Mouse (Mus musculus) heart, adult 2 months (tissue): ENCODE measurements at regions not wholly inside any gene's neighbourhood (a gene's known extent, or its start where the extent isn't known, plus 50 kb on each side); places are given as distances from the start of the nearest gene placed in this dataset.

Source experiments
- DNase-seq, 2 experiments: peaks; one replicate each; pipeline ENCODE4 v3.0.0; 2021
- H3K27ac ChIP-seq: fragments of 200-600 bp; 2 replicates; pipeline ENCODE4 v1.8.1; 2022
- H3K27me3 ChIP-seq: fragments of 200-500 bp; 2 replicates; pipeline ENCODE4 v1.6.1; 2012; ENCODE audit warnings: mild to moderate bottlenecking, low read length, inconsistent platforms, mixed read lengths; ENCODE audit not compliant: control insufficient read depth, insufficient read depth
- H3K36me3 ChIP-seq: fragments of 200-500 bp; 2 replicates; pipeline ENCODE4 v1.6.1; 2012; ENCODE audit warnings: low read length, inconsistent platforms; ENCODE audit not compliant: control insufficient read depth, insufficient read depth
- H3K4me1 ChIP-seq: fragments of 200-500 bp; 2 replicates; pipeline ENCODE4 v1.6.1; 2011; ENCODE audit warnings: low read length; ENCODE audit not compliant: control insufficient read depth, insufficient read depth
- H3K4me3 ChIP-seq: fragments of 200-600 bp; 2 replicates; pipeline ENCODE4 v1.8.1; 2022
- H3K79me2 ChIP-seq: fragments of 200-500 bp; replicated peaks from 2 replicates; pipeline ENCODE4 v1.6.1; 2012; ENCODE audit warnings: mild to moderate bottlenecking, inconsistent platforms, low read length, moderate library complexity, mixed read lengths; ENCODE audit not compliant: control insufficient read depth, insufficient read depth
- H3K9ac ChIP-seq: fragments of 200-500 bp; 2 replicates; pipeline ENCODE4 v1.6.1; 2012; ENCODE audit warnings: low read depth, mild to moderate bottlenecking, control low read depth, inconsistent platforms, low read length, mixed read lengths
- CTCF ChIP-seq: fragments of 200-600 bp; IDR thresholded peaks from 2 replicates; pipeline ENCODE4 v1.8.1; 2022; ENCODE audit warnings: antibody characterized with exemption, mild to moderate bottlenecking, moderate library complexity
- EP300 ChIP-seq: fragments of 200-500 bp; IDR thresholded peaks from 2 replicates; pipeline ENCODE4 v1.6.1; 2011; ENCODE audit warnings: low read depth, low read length, control low read depth; ENCODE audit not compliant: insufficient read depth
- POLR2A ChIP-seq: fragments of 200-500 bp; IDR thresholded peaks from 2 replicates; pipeline ENCODE4 v1.6.1; 2011; ENCODE audit warnings: mild to moderate bottlenecking, low read depth, low read length, control low read depth; ENCODE audit not compliant: insufficient read depth
- WGBS: fragments of 180-500 bp; shearing (Covaris S2); methylation state at CpG from one replicate; pipeline ENCODE4 v1.1.7; 2018; 5-methylcytosine and 5-hydroxymethylcytosine counted together
- intact Hi-C: fragments of 180-260 bp; cut with DNase I; formaldehyde crosslinking; loops from one replicate; pipeline ENCODE4 v1.15.1; 2025

DNA sequence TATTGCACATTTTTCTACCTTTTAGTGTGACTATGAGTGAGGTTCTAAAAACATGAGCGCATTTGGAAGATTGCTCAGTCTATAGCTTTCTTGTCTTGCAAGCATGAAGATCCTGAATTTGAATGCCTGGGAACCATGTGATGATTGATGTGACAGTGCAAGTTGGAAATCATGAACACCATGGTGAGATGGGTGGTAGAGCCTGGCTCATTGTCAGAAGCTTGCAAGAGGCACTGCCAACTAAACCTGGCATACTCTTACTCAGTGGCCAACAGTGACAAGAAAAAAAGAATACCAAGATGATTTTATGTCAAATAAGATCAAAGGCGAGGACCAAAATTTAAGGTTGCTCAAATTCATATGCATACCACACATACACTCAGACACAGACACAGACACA lies 188.1 kb upstream of the Tmprss15 start:
- no peaks in the 10 kb centered on the region for H3K36me3 ChIP-seq
- H3K79me2 ChIP-seq, result no peaks in the 10 kb centered on the region
- no peaks in the 10 kb centered on the region for H3K4me1 ChIP-seq
- WGBS, result 82% methylated on average over 2 of the region's 2 CpGs
- TF ChIP-seq POLR2A, result no peak
- TF ChIP-seq CTCF, result no peak
- TF ChIP-seq EP300, result no peak
- H3K27ac ChIP-seq, result no peak overlapping the region
- H3K27me3 ChIP-seq, result no peaks in the 10 kb centered on the region
- intact Hi-C loops, result no loop called here
- no peak overlapping the region for H3K9ac ChIP-seq
- no peak overlapping the region for H3K4me3 ChIP-seq
- DNase-seq, result no peak

DNA sequence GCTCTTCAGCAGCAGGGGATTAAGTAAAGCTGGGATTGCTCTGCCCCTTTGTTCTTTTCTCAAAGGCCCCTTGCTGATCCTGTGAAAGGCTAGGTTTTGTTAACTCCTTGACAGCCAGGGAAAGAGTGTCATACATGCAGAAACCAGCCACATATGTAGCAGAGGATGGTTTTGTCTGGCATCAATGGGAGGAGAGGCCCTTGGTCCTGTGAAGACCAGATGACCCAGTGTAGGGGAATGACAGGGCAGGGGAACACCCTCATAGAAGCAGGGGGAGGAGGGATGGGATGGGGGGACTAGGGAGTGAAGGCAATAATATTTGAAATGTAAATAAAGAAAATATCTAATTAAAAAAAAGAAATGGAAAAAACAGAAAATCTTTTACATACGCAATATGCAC lies 165.6 kb upstream of the Tmprss15 start:
- H3K9ac ChIP-seq, result no peak overlapping the region
- no peak overlapping the region for H3K27ac ChIP-seq
- no peak for DNase-seq
- 97% methylated on average over 1 of the region's 1 CpGs for WGBS
- H3K4me1 ChIP-seq, result no peaks in the 10 kb centered on the region
- TF ChIP-seq EP300, result no peak
- no peak for TF ChIP-seq CTCF
- no peak for TF ChIP-seq POLR2A
- H3K4me3 ChIP-seq, result no peak overlapping the region
- H3K27me3 ChIP-seq, result no peaks in the 10 kb centered on the region
- intact Hi-C loops, result no loop called here
- no peaks in the 10 kb centered on the region for H3K36me3 ChIP-seq
- no peaks in the 10 kb centered on the region for H3K79me2 ChIP-seq

GRCm38 (mm10) chr16:79256084-79256483 lies 165.2 kb upstream of the Tmprss15 start:
- 28% methylated on average over 2 of the region's 2 CpGs for WGBS

DNA sequence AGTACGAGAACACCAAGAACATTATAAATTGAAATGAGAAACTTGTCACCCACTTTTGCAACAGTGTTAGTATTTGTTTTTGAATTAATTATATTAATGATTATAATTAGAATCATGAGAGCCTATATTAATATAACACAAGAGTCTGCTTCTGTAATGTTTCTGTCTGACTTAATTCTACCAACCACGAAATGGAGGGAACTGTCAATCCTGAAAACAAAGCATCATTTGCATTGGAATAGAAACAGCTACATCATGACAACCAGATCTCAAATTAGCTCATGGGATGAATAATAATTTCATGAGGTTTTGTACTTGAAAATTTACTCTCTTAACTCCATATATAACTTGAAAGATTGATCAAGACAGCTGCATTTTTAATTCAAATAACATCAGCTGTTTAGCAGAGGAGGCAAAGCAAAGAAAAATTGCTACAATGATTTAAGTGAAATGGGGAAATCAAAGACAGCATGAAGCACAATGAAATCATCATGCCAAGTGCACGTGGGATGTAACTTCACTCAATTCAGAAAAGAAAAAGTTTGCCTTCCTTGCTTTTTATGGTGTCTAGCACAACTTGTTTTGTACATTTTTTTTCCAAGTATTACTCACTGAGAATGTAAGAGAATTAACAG lies 150.1 kb upstream of the Tmprss15 start:
- no peak for DNase-seq
- H3K79me2 ChIP-seq, result no peaks in the 10 kb centered on the region
- WGBS, result 61% methylated on average over 3 of the region's 3 CpGs
- H3K9ac ChIP-seq, result no peak overlapping the region
- no peaks in the 10 kb centered on the region for H3K4me1 ChIP-seq
- intact Hi-C loops, result no loop called here
- H3K36me3 ChIP-seq, result no peaks in the 10 kb centered on the region
- H3K4me3 ChIP-seq, result no peak overlapping the region
- no peaks in the 10 kb centered on the region for H3K27me3 ChIP-seq
- no peak overlapping the region for H3K27ac ChIP-seq
- TF ChIP-seq EP300 (no peak), CTCF (no peak), POLR2A (no peak)

More at GRCm38 (mm10) chr16:79256084-79256483, 165.2 kb upstream of the Tmprss15 start:
- intact Hi-C loops, result no loop called here
- no peak for DNase-seq
- Histone ChIP-seq H3K9ac (no peak overlapping the region), H3K4me1 (no peaks in the 10 kb centered on the region), H3K27me3 (no peaks in the 10 kb centered on the region), H3K27ac (no peak overlapping the region), H3K36me3 (no peaks in the 10 kb centered on the region), H3K79me2 (no peaks in the 10 kb centered on the region), H3K4me3 (no peak overlapping the region)
- TF ChIP-seq EP300 (no peak), POLR2A (no peak), CTCF (no peak)

DNA sequence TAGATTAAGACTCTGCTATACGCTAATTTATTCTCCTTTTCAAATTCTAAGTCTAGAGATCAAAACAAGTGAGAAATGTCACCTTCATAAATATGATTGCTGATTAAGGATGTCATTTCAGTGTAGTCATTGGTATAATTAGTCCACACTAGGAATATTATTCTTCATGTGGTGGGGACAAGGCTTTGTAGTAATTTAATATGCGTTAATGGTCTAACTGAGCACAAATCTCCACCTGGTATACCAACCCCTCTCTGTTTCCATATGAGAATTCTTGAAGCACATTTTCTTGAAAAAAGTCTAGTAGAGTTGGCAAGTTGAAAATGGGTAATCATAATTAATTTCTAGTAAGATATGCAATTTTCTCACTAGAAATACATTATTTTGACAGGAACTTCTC lies 149.3 kb upstream of the Tmprss15 start:
- Histone ChIP-seq H3K4me3 (no peak overlapping the region), H3K27ac (no peak overlapping the region), H3K4me1 (no peaks in the 10 kb centered on the region), H3K9ac (no peak overlapping the region), H3K79me2 (no peaks in the 10 kb centered on the region), H3K36me3 (no peaks in the 10 kb centered on the region), H3K27me3 (no peaks in the 10 kb centered on the region)
- WGBS, result 79% methylated on average over 2 of the region's 2 CpGs
- intact Hi-C loops, result no loop called here
- TF ChIP-seq POLR2A (no peak), CTCF (no peak), EP300 (no peak)
- no peak for DNase-seq

GRCm38 (mm10) chr16:79191196-79191595 lies 100.3 kb upstream of the Tmprss15 start:
- 48% methylated on average over 7 of the region's 7 CpGs for WGBS
- no peak overlapping the region for H3K27ac ChIP-seq
- intact Hi-C loops, result no loop called here
- TF ChIP-seq CTCF (no peak), EP300 (no peak), POLR2A (no peak)
- H3K36me3 ChIP-seq, result no peaks in the 10 kb centered on the region
- H3K9ac ChIP-seq, result no peak overlapping the region
- H3K79me2 ChIP-seq, result no peaks in the 10 kb centered on the region
- H3K4me3 ChIP-seq, result no peak overlapping the region
- no peaks in the 10 kb centered on the region for H3K4me1 ChIP-seq
- H3K27me3 ChIP-seq, result no peaks in the 10 kb centered on the region
- no peak for DNase-seq
